Mouse (Mus musculus): ENCODE results near the gene S100a5. TPM values are rescaled to one million over a fixed set of nuclear protein-coding genes. Genes with fewer than 3 reads are reported as not detected.

S100a5 gene
- polyA plus RNA-seq (2014; fragmentation: Illumina TruSeq; extraction: RNeasy Lipid Tissue Mini Kit (QIAGEN cat#74804); ENCODE audit: low read depth, low replicate concordance), result not detected

DNA sequence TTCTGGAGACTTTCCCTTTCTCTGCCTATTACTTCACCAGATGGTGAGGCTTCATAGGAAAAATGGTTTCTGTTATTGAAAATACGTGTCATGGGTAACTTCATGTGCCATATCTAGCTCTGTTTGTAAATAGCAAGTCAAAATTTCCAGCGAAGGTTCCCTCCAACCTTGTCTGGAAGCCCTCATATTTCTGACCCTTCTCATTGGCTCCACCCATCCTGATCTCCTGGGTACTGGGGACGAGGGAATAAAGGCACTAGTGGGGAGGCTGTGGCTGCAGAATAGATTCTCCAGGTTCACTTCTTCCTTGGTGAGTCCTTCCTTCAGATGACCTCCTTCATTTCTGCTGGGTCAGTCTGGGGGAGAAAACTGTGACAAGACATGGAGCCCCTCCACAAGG, at the start of gene S100a5:
Gene S100a5 (plus strand): TSS at position 301 of the 400 bp plus-strand sequence.

DNA sequence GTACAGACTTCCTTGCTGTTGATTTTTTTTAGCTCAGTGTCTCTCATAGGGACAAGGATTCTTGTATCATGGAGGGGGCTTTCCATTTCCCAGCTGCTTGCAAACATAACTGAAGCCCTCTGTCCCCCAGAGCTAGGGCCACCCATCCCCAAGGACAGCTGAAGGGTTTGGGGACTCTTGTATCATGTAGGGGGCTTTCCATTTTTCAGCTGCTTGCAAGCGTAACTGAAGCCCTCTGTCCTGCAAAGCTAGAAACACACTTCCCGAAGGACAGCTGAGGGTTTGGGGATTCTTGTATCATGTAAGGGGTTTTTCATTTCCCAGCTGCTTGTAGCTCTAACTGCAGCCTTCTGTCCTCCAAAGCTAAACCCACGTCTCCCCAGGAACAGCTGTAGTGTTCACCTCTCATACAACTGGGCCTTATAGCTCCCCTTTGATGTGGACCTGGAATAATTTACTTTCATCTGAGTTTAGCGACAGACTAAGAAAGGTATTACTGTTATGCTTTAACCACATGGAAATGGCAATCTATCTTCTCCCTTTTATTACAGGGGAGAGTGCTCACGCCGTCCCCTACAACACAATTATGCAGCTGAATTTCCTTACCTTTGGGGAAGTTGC, 48.2 kb upstream of the S100a5 start, which contains the start of gene S100a3:
Gene S100a3 (plus strand): TSS at position 571 of the 621 bp plus-strand sequence.

DNA sequence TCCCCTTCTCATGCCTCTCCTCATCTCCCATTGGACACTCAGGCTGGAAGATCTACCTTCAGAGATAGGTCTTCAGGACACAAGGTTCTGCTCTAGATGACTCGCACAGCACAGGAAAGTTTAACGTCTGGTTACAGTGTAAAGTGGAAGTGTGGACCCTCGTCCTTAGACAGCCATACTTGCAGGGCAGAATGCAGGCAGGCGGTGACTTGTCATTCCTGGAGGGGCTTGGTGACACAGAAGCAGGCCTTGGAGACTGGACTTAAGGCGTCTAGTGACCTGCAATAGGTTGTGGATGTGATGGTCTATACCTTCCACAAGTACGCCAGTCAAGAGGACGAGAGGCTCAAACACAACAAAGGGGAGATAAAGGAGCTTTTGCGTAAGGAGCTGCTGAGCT, 18.4 kb upstream of the S100a5 start, which contains the start of gene S100a2:
Gene S100a2 (plus strand): TSS at position 301 of the 400 bp plus-strand sequence.

DNA sequence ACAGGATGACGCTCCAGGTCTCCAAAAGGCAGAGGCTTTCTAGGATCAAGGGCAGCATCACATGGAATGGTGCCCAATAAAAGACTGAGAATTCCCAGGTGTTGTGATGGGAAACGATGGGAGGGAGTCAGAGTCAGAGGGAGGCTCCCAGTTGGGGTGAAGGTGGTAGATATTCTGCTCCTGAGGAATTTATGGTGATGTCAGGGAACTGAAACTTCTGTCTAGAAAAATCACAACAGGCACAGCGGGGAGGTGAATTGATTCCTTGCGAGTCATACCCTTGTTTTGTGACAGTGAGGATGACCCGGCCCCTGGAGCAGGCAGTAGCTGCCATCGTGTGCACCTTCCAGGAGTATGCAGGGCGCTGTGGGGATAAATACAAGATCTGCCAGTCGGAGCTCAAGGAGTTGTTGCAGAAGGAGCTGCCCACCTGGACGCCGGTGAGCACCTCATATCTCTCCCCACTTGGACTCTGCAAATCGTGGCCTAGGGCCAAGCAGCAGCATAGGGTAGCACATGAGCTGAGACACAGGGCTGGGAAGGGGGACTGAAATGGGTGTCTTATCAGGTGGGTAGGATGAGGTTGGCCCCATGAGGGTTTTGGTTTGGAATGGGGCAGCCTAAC, 6.7 kb upstream of the S100a5 start, which contains the start of gene Gm42674:
Gene Gm42674 (plus strand): TSS at position 419 of the 625 bp plus-strand sequence.

DNA sequence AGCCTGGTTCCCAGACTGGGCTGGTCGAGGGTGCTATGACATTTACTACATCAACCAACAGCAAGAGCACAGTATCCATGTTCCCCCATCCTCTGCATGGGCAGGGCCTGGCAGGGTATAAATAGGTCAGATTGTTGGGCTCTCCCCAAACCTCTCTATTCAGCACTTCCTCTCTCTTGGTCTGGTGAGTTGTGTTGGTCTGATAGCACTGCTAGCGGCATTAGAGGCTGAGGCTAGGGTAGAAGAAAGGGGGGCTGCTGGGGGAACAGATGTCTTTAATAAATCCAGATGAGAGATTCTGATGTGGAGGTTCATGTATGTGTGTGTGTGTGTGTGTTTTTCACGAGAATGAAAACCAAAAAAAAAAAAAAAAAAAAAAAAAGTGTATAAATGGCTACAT, 4.7 kb upstream of the S100a5 start, which contains the start of gene S100a4:
Gene S100a4 (plus strand): TSS at position 149 of the 400 bp plus-strand sequence.

DNA sequence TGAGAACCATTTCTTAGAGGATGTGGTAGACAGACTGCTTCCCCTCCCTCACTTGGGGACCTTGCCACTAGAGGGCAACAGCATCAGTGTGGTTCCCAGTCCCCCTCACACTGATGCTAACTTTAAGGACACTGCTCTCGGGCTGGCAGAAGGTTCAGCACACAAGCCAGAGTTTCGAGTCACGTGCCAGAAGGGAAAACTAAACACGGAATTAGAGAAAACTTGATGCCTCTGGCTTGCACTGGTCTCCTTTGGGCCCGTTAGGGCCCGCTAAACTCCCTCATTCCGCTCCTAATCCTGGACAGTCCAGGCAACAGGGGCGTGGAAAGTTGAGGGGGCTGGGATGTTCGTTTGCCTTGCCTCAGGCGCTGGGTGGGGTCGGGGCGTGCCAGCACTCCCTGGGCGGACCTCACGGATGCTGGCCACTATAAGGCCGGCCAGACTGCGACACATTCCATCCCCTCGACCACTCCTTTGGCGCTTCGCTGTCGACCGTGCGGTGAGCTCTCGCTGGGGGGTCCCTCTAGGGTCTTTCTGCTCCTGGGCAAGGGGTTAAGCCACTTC, 4.5 kb downstream of the S100a5 start, which contains the start of gene S100a6:
Gene S100a6 (plus strand): TSS at position 155 of the 564 bp plus-strand sequence.

DNA sequence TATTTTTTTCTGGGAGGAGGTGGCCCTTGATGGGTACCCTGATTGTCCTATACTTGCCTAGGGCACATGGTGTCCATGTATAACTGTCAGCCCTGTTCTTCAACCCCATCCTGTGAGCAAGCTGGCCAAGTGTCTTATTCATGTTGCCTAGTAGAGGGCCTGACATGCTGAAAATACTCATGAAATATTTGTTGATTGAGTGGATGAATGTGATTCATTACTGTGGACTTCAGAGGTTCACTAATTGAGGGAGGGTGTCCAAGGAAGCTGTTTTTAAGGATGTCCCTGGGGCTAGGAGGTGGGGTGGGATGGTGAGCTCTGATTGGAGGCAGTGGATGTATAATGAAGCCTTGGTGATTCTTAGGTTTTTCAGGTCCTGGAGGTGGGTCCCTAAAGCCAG, 45.4 kb downstream of the S100a5 start, which contains the start of gene S100a7a:
Gene S100a7a (plus strand): TSS at position 301 of the 400 bp plus-strand sequence.

Other genes with a start within 250 kb of the S100a5 start
- 0.64 TPM for gene Slc27a3, start 218.6 kb upstream of the S100a5 start, polyA plus RNA-seq (2014; fragmentation: Illumina TruSeq; extraction: RNeasy Lipid Tissue Mini Kit (QIAGEN cat#74804); ENCODE audit: low read depth, low replicate concordance)
- 8.5 TPM for gene Ints3, start 174.9 kb upstream of the S100a5 start, polyA plus RNA-seq (2014; fragmentation: Illumina TruSeq; extraction: RNeasy Lipid Tissue Mini Kit (QIAGEN cat#74804); ENCODE audit: low read depth, low replicate concordance)
- 19.9 TPM for gene Npr1, start 142.7 kb upstream of the S100a5 start, polyA plus RNA-seq (2014; fragmentation: Illumina TruSeq; extraction: RNeasy Lipid Tissue Mini Kit (QIAGEN cat#74804); ENCODE audit: low read depth, low replicate concordance)
- 75.8 TPM for gene Ilf2, start 132.4 kb upstream of the S100a5 start, polyA plus RNA-seq (2014; fragmentation: Illumina TruSeq; extraction: RNeasy Lipid Tissue Mini Kit (QIAGEN cat#74804); ENCODE audit: low read depth, low replicate concordance)
- 89.2 TPM for gene Snapin, start 117.5 kb upstream of the S100a5 start, polyA plus RNA-seq (2014; fragmentation: Illumina TruSeq; extraction: RNeasy Lipid Tissue Mini Kit (QIAGEN cat#74804); ENCODE audit: low read depth, low replicate concordance)
- gene Chtop, start 99.0 kb upstream of the S100a5 start, polyA plus RNA-seq (2014; fragmentation: Illumina TruSeq; extraction: RNeasy Lipid Tissue Mini Kit (QIAGEN cat#74804); ENCODE audit: low read depth, low replicate concordance), result 111 TPM
- 7.7 TPM for gene S100a1, start 94.1 kb upstream of the S100a5 start, polyA plus RNA-seq (2014; fragmentation: Illumina TruSeq; extraction: RNeasy Lipid Tissue Mini Kit (QIAGEN cat#74804); ENCODE audit: low read depth, low replicate concordance)
- 1.6 TPM for gene S100a13, start 94.1 kb upstream of the S100a5 start, polyA plus RNA-seq (2014; fragmentation: Illumina TruSeq; extraction: RNeasy Lipid Tissue Mini Kit (QIAGEN cat#74804); ENCODE audit: low read depth, low replicate concordance)
- gene S100a14, start 81.7 kb upstream of the S100a5 start, polyA plus RNA-seq (2014; fragmentation: Illumina TruSeq; extraction: RNeasy Lipid Tissue Mini Kit (QIAGEN cat#74804); ENCODE audit: low read depth, low replicate concordance), result not detected
- gene S100a16, start 71.3 kb upstream of the S100a5 start, polyA plus RNA-seq (2014; fragmentation: Illumina TruSeq; extraction: RNeasy Lipid Tissue Mini Kit (QIAGEN cat#74804); ENCODE audit: low read depth, low replicate concordance), result 1.8 TPM
- gene S100a3, start 47.9 kb upstream of the S100a5 start, polyA plus RNA-seq (2014; fragmentation: Illumina TruSeq; extraction: RNeasy Lipid Tissue Mini Kit (QIAGEN cat#74804); ENCODE audit: low read depth, low replicate concordance), result not detected
- not detected for gene S100a2, start 18.3 kb upstream of the S100a5 start, polyA plus RNA-seq (2014; fragmentation: Illumina TruSeq; extraction: RNeasy Lipid Tissue Mini Kit (QIAGEN cat#74804); ENCODE audit: low read depth, low replicate concordance)
- not detected for gene Gm42674, start 6.6 kb upstream of the S100a5 start, polyA plus RNA-seq (2014; fragmentation: Illumina TruSeq; extraction: RNeasy Lipid Tissue Mini Kit (QIAGEN cat#74804); ENCODE audit: low read depth, low replicate concordance)
- gene S100a4, start 4.8 kb upstream of the S100a5 start, polyA plus RNA-seq (2014; fragmentation: Illumina TruSeq; extraction: RNeasy Lipid Tissue Mini Kit (QIAGEN cat#74804); ENCODE audit: low read depth, low replicate concordance), result 1.0 TPM
- 5.0 TPM for gene S100a6, start 4.4 kb downstream of the S100a5 start, polyA plus RNA-seq (2014; fragmentation: Illumina TruSeq; extraction: RNeasy Lipid Tissue Mini Kit (QIAGEN cat#74804); ENCODE audit: low read depth, low replicate concordance)
- gene S100a7a, start 45.5 kb downstream of the S100a5 start, polyA plus RNA-seq (2014; fragmentation: Illumina TruSeq; extraction: RNeasy Lipid Tissue Mini Kit (QIAGEN cat#74804); ENCODE audit: low read depth, low replicate concordance), result not detected
- gene S100a8, start 60.5 kb downstream of the S100a5 start, polyA plus RNA-seq (2014; fragmentation: Illumina TruSeq; extraction: RNeasy Lipid Tissue Mini Kit (QIAGEN cat#74804); ENCODE audit: low read depth, low replicate concordance), result not detected
- not detected for gene S100a9, start 87.2 kb downstream of the S100a5 start, polyA plus RNA-seq (2014; fragmentation: Illumina TruSeq; extraction: RNeasy Lipid Tissue Mini Kit (QIAGEN cat#74804); ENCODE audit: low read depth, low replicate concordance)
- gene Pglyrp4, start 118.4 kb downstream of the S100a5 start, polyA plus RNA-seq (2014; fragmentation: Illumina TruSeq; extraction: RNeasy Lipid Tissue Mini Kit (QIAGEN cat#74804); ENCODE audit: low read depth, low replicate concordance), result 1.5 TPM
- 1.4 TPM for gene Gm5849, start 169.4 kb downstream of the S100a5 start, polyA plus RNA-seq (2014; fragmentation: Illumina TruSeq; extraction: RNeasy Lipid Tissue Mini Kit (QIAGEN cat#74804); ENCODE audit: low read depth, low replicate concordance)

Data from testis, adult 10 weeks (tissue).